Mouse (Mus musculus) neural tube, embryonic 13.5 days (tissue): Measurements from ENCODE around the gene Tmem245. TPM values are rescaled to one million over a fixed set of nuclear protein-coding genes. Genes with fewer than 3 reads are reported as not detected.

ENCODE experiments used
- ATAC-seq: fragments of 200-750 bp; cut with Nextera tagmentation; 2 replicates; pipeline ENCODE4 v1.8.0; 2017; ENCODE audit warnings: low read depth, mild to moderate bottlenecking, moderate TSS enrichment, moderate library complexity
- H3K27ac ChIP-seq: fragments of 300-500 bp; sonication (generic); replicated peaks from 2 replicates; pipeline ENCODE4 v1.5.1; 2015; ENCODE audit warnings: moderate library complexity, mild to moderate bottlenecking, inconsistent platforms
- H3K27me3 ChIP-seq: fragments of 300-500 bp; sonication (generic); 2 replicates; pipeline ENCODE4 v1.6.1; 2015; ENCODE audit warnings: mild to moderate bottlenecking, inconsistent platforms
- H3K36me3 ChIP-seq: fragments of 300-500 bp; sonication (generic); 2 replicates; pipeline ENCODE4 v1.6.1; 2015; ENCODE audit warnings: mild to moderate bottlenecking, inconsistent platforms
- H3K4me1 ChIP-seq: fragments of 300-500 bp; sonication (generic); replicated peaks from 2 replicates; pipeline ENCODE4 v1.6.1; 2015; ENCODE audit warnings: inconsistent platforms
- H3K4me2 ChIP-seq: fragments of 300-500 bp; sonication (generic); 2 replicates; pipeline ENCODE4 v1.6.1; 2015; ENCODE audit warnings: inconsistent platforms, mild to moderate bottlenecking, moderate library complexity
- H3K4me3 ChIP-seq: fragments of 300-500 bp; sonication (generic); 2 replicates; pipeline ENCODE4 v1.5.1; 2015; ENCODE audit warnings: mild to moderate bottlenecking, inconsistent platforms
- H3K9ac ChIP-seq: fragments of 300-500 bp; sonication (generic); 2 replicates; pipeline ENCODE4 v1.6.1; 2015; ENCODE audit warnings: moderate library complexity, mild to moderate bottlenecking, inconsistent platforms
- H3K9me3 ChIP-seq: fragments of 300-500 bp; sonication (generic); 2 replicates; pipeline ENCODE4 v1.6.1; 2016; ENCODE audit warnings: inconsistent platforms
- WGBS: fragments of 180-500 bp; shearing (Covaris S2); methylation state at CpG from one replicate; pipeline ENCODE4 v1.1.7; 2015; 5-methylcytosine and 5-hydroxymethylcytosine counted together
- polyA plus RNA-seq: library from polyadenylated mRNA; unstranded; fragments of >200 nt; fragmentation: Nextera tagmentation; extraction: Ambion mirVana; gene quantifications from 2 replicates; pipeline ENCODE4 v1.2.1, GENCODE M21; 2015

The Tmem245 gene
- polyA plus RNA-seq, 1 experiment from 2014 or later = 6.4 TPM

DNA sequence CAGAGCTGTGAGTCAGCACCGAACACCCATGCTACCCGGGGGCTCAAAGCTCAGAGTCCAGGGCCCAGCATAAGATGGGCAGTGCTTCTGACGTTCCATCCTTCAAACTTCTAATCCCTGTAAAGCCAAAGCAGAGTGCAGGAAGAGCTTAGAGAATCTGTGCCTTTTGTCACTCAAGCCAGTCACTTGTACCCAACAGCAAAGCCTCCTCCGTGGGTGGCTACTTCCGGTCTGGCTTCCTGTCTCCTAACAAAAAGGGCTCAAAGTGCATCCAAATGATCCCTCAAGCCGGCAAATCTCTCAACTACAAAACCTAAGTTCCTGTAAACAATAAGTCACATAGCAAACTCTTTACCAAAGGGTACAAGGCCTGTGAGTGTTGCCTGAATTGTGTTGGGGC, 2.3 kb upstream of the Tmem245 start:
- Histone ChIP-seq H3K27ac (no peak overlapping the region), H3K27me3 (peaks cover 2% of the 10 kb centered on the region; the same call in 1 of the 2 replicates), H3K36me3 (no peaks in the 10 kb centered on the region), H3K9ac (no peak overlapping the region), H3K4me1 (peaks cover 19% of the 10 kb centered on the region), H3K4me2 (no peak overlapping the region), H3K4me3 (no peak overlapping the region), H3K9me3 (no peaks in the 10 kb centered on the region)
- 76% methylated on average over 6 of the region's 6 CpGs for WGBS
- ATAC-seq = no peak

GRCm38 (mm10) chr4:56946180-56946579, 1.1 kb downstream of the Tmem245 start:
- no peak for ATAC-seq
- WGBS = 1% methylated on average over 14 of the region's 14 CpGs
- H3K9ac ChIP-seq = peak overlapping the region; percentile 85

DNA sequence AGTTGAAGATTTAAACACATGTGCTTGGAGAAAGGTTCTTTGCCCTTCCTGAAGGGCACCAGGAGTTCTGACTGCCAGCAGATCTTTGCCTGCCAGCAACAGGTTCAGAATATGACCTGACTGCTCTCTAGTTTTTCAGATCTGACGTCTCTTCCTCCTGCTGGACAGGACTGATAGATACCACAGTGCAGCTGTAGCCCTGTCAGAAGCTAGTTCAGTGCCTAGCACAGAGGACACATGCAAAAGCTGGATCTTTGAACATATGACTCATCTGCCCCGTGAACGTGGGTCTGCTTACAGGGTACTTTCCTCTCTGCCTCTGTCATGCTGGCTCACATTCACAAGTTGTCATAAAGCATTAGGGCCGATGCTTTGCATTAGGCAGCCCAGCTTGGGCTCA, 3.0 kb downstream of the Tmem245 start:
- no peak for ATAC-seq
- 73% methylated on average over 4 of the region's 4 CpGs for WGBS

More at GRCm38 (mm10) chr4:56946180-56946579, 1.1 kb downstream of the Tmem245 start:
- no peaks in the 10 kb centered on the region for H3K9me3 ChIP-seq
- peak overlapping the region; percentile 99 for H3K4me2 ChIP-seq
- peaks cover 2% of the 10 kb centered on the region; the same call in 1 of the 2 replicates for H3K27me3 ChIP-seq
- H3K4me1 ChIP-seq = peaks cover 33% of the 10 kb centered on the region
- no peak overlapping the region for H3K27ac ChIP-seq
- no peaks in the 10 kb centered on the region for H3K36me3 ChIP-seq
- peak overlapping the region; percentile 84 for H3K4me3 ChIP-seq

GRCm38 (mm10) chr4:56943258-56943657, 4.0 kb downstream of the Tmem245 start:
- WGBS = 48% methylated on average over 1 of the region's 1 CpGs
- Histone ChIP-seq H3K4me1 (peaks cover 33% of the 10 kb centered on the region), H3K27me3 (no peaks in the 10 kb centered on the region), H3K9ac (no peak overlapping the region), H3K27ac (no peak overlapping the region), H3K4me2 (no peak overlapping the region), H3K4me3 (no peak overlapping the region), H3K9me3 (no peaks in the 10 kb centered on the region), H3K36me3 (no peaks in the 10 kb centered on the region)
- no peak for ATAC-seq

More for the DNA sequence above, 3.0 kb downstream of the Tmem245 start:
- no peaks in the 10 kb centered on the region for H3K36me3 ChIP-seq
- H3K4me1 ChIP-seq = peaks cover 33% of the 10 kb centered on the region
- no peaks in the 10 kb centered on the region for H3K27me3 ChIP-seq
- H3K9me3 ChIP-seq = no peaks in the 10 kb centered on the region
- no peak overlapping the region for H3K27ac ChIP-seq
- no peak overlapping the region for H3K9ac ChIP-seq
- H3K4me3 ChIP-seq = no peak overlapping the region
- H3K4me2 ChIP-seq = no peak overlapping the region

DNA sequence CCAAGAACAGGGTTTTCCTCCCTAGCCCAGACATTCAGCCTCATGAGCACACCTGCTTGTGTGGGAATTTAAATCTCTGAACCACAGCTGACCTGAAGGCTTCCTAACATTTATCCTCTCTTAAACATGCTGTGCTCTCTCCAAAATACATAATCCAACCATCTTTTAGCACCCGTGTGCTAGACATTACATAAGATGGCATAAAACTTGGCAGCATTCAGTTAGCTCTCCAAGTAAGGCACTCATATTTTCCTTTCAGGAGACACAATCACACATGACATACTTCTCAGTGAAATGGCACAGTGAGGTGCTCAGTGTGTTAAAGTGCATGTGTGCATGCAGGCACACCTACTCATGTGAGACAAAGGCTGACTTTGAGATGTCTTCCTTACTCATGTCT, 4.7 kb downstream of the Tmem245 start:
- 91% methylated on average over 1 of the region's 1 CpGs for WGBS
- Histone ChIP-seq H3K36me3 (no peaks in the 10 kb centered on the region), H3K9me3 (no peaks in the 10 kb centered on the region), H3K27ac (no peak overlapping the region), H3K4me1 (peaks cover 33% of the 10 kb centered on the region), H3K27me3 (no peaks in the 10 kb centered on the region), H3K4me2 (no peak overlapping the region), H3K9ac (no peak overlapping the region), H3K4me3 (no peak overlapping the region)
- no peak for ATAC-seq

DNA sequence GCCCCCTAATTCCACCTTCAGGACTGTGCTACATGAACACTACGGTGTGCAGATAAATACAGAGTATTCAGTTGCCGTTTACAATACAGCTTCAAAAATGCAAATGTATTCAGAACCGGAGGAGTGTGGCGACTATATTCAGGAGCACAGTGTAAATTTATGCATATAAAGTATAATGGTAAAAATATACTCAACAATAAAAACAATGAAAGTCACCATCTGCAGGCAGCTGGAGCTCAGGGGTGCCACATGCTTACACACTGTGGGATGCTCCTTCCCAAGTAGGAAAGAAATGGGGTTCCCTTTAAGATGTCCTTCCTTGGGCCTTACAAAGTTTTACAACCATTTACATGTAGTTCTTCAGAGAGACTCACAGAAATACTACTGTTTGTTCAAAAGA, 5.8 kb downstream of the Tmem245 start:
- Histone ChIP-seq H3K36me3 (no peaks in the 10 kb centered on the region), H3K4me2 (no peak overlapping the region), H3K9ac (no peak overlapping the region), H3K27me3 (no peaks in the 10 kb centered on the region), H3K4me3 (no peak overlapping the region), H3K9me3 (no peaks in the 10 kb centered on the region), H3K4me1 (peaks cover 33% of the 10 kb centered on the region), H3K27ac (no peak overlapping the region)
- 54% methylated on average over 4 of the region's 4 CpGs for WGBS
- ATAC-seq = no peak

DNA sequence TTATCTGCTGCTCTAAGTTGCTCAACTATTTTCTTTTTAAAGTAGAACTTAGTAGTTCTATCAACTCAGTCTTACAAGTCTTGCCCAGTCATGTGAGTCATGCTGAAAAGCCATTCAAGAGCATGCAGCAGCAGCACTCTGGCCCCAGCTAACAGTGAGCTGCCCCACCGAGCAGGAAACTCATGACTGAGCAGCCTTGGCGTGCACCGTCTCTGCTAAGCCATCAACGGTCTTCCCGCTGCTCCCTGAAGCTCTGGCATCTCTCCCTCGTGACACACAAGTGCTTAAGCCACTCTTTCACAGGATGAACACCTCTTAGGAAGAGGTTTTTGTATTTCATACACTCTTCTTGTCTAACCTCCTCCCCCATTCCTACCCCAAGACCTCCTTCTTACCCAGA, 10.1 kb downstream of the Tmem245 start:
- H3K4me2 ChIP-seq = no peak overlapping the region
- no peaks in the 10 kb centered on the region for H3K4me1 ChIP-seq
- no peak for ATAC-seq
- no peaks in the 10 kb centered on the region for H3K9me3 ChIP-seq
- no peaks in the 10 kb centered on the region for H3K27me3 ChIP-seq
- H3K36me3 ChIP-seq = peaks cover 22% of the 10 kb centered on the region
- no peak overlapping the region for H3K4me3 ChIP-seq
- H3K27ac ChIP-seq = no peak overlapping the region
- 59% methylated on average over 6 of the region's 6 CpGs for WGBS
- H3K9ac ChIP-seq = no peak overlapping the region

DNA sequence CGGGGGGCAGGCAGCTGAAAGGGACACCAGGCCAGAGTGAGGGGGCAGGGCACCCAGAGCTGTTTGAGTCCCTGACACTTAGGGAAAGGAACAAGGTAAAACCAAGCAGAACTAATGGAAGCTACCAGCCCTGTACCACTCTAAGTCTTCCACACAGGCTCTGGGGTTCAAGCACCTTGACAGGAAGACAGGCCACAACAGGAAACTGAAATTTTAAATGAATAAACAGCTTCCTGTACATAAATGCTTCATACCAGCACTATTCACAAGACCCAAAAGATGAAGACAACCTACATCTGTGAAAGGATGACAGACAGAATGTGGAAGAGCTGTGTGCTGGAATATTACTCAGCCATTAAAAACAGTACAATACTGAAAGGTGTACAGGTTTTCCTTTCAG, 11.9 kb downstream of the Tmem245 start:
- Histone ChIP-seq H3K27ac (no peak overlapping the region), H3K4me2 (no peak overlapping the region), H3K27me3 (no peaks in the 10 kb centered on the region), H3K36me3 (peaks cover 25% of the 10 kb centered on the region), H3K4me3 (no peak overlapping the region), H3K9me3 (no peaks in the 10 kb centered on the region), H3K9ac (no peak overlapping the region), H3K4me1 (no peaks in the 10 kb centered on the region)
- no CpG with 5 or more reads among the region's 1 CpGs for WGBS
- ATAC-seq = no peak

DNA sequence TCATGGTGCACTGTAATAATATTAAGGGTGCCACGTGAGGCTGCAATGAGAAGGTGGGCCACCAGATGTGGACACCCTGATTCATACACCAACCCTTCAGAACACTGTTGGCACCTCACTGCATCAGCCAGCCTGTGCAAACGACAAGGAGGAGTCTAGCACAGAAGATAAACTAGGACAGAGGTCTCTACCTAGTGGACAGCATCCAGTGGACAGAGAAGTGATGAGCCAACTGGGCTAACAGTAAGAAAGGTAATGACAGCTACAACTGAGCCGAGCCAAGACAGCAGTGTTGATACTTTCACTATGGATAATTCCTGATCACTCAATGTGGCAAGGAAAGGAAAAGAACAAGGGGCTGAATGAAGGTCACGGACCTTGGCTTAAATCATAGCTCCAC, 14.1 kb downstream of the Tmem245 start:
- H3K27ac ChIP-seq = no peak overlapping the region
- H3K9me3 ChIP-seq = no peaks in the 10 kb centered on the region
- WGBS = 92% methylated on average over 4 of the region's 4 CpGs
- H3K4me1 ChIP-seq = 0 out of 2 replicates have a peak, but pooled peaks cover 6% of the 10 kb centered on the region
- H3K36me3 ChIP-seq = peaks cover 25% of the 10 kb centered on the region
- H3K27me3 ChIP-seq = no peaks in the 10 kb centered on the region
- no peak overlapping the region for H3K4me2 ChIP-seq
- no peak overlapping the region for H3K4me3 ChIP-seq
- H3K9ac ChIP-seq = no peak overlapping the region
- ATAC-seq = no peak

DNA sequence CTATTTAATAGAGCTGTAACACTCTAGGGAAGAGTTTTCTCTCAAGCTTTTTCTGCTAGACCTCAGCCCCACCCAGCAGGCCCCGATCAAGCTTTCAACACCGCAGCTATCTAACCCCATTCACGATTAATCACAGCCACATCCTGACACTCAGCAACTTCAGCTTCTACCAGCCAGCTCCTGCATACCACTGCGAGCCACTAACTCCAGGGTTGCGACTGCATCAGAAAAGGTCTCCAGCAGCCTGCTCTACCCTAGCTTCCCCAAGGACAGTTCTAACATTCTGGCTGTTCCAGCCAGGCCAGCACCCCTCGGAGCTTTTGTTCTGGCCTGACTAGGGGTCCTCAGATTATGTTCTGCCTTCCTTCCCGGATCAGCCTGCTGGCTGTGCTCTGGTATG, 15.1 kb downstream of the Tmem245 start:
- no peak for ATAC-seq
- peaks cover 6% of the 10 kb centered on the region; the same call in 1 of the 2 replicates for H3K4me1 ChIP-seq
- 60% methylated on average over 7 of the region's 7 CpGs for WGBS

GRCm38 (mm10) chr4:56930312-56930711, 16.9 kb downstream of the Tmem245 start:
- WGBS = 90% methylated on average over 4 of the region's 4 CpGs
- no peak overlapping the region for H3K4me3 ChIP-seq

More for the DNA sequence above, 15.1 kb downstream of the Tmem245 start:
- H3K4me3 ChIP-seq = no peak overlapping the region
- no peak overlapping the region for H3K9ac ChIP-seq
- no peaks in the 10 kb centered on the region for H3K9me3 ChIP-seq
- no peak overlapping the region for H3K27ac ChIP-seq
- no peak overlapping the region for H3K4me2 ChIP-seq
- no peaks in the 10 kb centered on the region for H3K27me3 ChIP-seq
- peaks cover 25% of the 10 kb centered on the region for H3K36me3 ChIP-seq

DNA sequence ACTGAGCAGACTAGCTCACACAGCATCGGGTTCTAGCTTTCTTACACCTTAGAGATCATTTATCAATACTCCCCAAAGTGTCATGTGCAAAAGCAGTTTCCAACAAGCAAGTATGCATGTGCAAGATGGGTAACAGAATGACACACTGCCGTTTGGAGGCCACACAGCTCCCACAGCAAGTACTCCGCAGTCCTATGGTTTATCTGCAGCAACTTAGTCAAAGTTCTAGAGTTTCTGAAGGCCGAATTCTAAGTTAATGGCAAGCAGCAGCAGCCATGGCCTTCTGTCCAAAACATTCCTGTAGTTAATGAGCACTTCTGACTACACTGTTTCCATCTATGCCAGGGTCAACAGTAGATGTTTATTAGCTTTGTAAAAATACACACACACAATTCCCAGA, 20.3 kb downstream of the Tmem245 start:
- Histone ChIP-seq H3K9ac (no peak overlapping the region), H3K4me1 (peaks cover 6% of the 10 kb centered on the region; the same call in 1 of the 2 replicates), H3K4me2 (no peak overlapping the region), H3K27ac (no peak overlapping the region), H3K4me3 (no peak overlapping the region), H3K27me3 (no peaks in the 10 kb centered on the region), H3K9me3 (no peaks in the 10 kb centered on the region), H3K36me3 (peaks cover 42% of the 10 kb centered on the region)
- no peak for ATAC-seq
- WGBS = 90% methylated on average over 4 of the region's 4 CpGs

More at GRCm38 (mm10) chr4:56930312-56930711, 16.9 kb downstream of the Tmem245 start:
- no peak for ATAC-seq
- Histone ChIP-seq H3K4me2 (no peak overlapping the region), H3K9ac (no peak overlapping the region), H3K4me1 (peaks cover 6% of the 10 kb centered on the region; the same call in 1 of the 2 replicates), H3K27ac (no peak overlapping the region), H3K9me3 (no peaks in the 10 kb centered on the region), H3K27me3 (no peaks in the 10 kb centered on the region), H3K36me3 (peaks cover 29% of the 10 kb centered on the region)

DNA sequence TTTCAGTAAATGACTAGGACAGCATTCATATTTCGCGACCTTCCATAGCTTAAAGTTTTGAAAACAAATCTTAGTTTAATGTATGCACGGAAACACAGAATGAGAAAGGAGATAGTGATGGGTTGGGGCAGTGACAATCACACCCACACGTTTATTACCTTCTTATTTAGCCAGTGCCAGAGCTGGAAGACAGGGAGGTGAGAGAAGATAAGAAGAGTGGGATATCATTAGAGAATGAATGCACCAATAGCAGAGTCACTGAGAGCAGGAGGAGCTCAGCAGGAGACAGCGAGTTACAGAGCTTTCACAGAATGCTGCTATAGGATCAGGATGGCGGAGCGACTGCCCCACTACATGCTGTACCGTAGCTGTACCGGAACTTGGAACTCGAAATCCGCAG, 25.0 kb downstream of the Tmem245 start:
- WGBS = 92% methylated on average over 11 of the region's 11 CpGs
- H3K4me1 ChIP-seq = no peaks in the 10 kb centered on the region
- no peaks in the 10 kb centered on the region for H3K9me3 ChIP-seq
- H3K27me3 ChIP-seq = no peaks in the 10 kb centered on the region
- no peak overlapping the region for H3K9ac ChIP-seq
- H3K4me2 ChIP-seq = no peak overlapping the region
- no peak overlapping the region for H3K4me3 ChIP-seq
- peaks cover 45% of the 10 kb centered on the region for H3K36me3 ChIP-seq
- ATAC-seq = no peak
- H3K27ac ChIP-seq = no peak overlapping the region
